Mouse (Mus musculus): ENCODE results near the gene Gmpr.

Gmpr gene

DNA sequence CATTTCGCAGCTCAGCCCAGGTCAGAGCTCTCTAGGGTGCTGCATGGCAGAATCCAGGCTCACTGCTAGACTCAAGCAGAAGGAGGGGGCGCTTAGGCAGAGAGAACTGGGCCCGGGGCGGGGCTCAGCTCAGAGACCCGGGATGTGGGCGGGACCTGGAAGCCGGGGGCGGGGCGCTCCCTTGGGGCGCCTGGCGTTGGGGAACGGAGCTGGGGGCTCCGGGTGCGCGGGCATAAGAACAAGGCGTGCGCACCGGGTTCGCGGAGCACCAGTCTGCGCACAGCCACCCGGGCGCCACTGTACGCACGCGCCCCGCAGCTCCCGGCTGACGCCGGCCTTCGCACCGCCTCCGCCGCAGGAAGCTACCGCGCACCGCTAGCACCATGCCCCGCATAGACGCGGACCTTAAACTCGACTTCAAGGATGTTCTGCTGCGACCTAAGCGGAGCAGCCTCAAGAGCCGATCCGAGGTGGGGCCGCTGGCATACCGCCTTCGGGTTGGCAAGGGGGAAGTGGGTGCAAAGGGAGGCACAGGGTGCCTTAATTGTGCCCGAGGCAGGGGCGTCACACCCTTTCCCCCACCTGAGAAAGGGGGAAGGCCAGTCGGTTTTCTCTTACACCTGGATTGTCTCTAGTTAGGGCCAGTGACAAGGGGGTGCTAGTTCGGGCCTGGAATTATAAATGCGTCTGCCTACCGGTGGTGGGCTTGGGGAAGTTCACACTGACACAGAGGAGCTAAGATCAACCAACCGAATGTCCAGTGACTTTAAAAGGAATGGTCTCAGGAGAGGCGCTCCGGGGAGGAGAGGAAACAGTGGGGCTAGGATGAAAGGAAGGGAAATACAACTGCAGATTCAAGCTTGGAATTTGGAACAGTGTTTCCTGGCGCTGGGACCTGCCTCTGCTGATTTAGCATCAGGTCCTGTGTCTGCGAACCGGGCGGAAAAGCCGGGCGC is at the start of gene Gmpr:
Gene Gmpr (plus strand): TSS at position 171 of the 956 bp plus-strand sequence.
- peak; percentile 86 for DNase-seq (ENCODE audit: low spot score)

DNA sequence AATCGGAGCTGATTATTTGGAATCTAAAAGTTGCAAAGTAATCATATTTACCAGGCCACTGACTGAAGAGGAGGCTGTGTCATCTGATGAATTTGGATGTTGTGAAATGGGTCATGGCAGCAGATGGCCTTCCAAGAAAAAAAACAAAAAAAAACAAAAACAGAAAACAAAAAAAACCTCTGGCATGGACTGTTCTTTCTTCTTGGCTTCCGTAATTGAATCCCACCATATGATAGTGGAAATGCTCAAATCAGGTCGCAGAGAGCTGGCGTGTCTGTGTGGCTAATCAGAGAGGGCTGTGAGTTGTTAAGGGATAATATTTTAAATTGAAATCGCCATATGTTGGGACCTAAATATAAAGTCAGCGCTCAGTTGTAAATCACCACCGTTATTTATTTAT is 49.8 kb upstream of the Gmpr start:
- no peak for DNase-seq (ENCODE audit: low spot score)

DNA sequence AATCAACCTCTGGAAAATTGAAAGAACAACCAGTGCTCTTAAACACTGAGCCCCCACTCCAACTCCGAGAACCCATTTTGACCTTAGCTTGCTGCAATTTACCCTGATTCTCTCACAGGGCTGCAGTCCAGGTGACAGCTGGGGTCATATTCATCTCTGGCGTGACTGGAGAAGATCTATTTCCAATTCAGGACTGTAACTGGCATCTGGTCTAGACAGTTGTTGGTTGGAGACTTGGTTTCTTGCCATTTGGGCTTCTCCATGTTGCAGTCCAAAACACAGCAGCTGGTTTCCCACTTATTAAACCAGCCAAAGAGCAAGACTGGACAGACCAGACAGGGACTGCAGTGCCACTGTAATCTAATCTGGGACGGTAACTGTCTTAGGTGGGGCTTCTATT is 47.1 kb upstream of the Gmpr start:
- DNase-seq (ENCODE audit: low spot score): no peak

DNA sequence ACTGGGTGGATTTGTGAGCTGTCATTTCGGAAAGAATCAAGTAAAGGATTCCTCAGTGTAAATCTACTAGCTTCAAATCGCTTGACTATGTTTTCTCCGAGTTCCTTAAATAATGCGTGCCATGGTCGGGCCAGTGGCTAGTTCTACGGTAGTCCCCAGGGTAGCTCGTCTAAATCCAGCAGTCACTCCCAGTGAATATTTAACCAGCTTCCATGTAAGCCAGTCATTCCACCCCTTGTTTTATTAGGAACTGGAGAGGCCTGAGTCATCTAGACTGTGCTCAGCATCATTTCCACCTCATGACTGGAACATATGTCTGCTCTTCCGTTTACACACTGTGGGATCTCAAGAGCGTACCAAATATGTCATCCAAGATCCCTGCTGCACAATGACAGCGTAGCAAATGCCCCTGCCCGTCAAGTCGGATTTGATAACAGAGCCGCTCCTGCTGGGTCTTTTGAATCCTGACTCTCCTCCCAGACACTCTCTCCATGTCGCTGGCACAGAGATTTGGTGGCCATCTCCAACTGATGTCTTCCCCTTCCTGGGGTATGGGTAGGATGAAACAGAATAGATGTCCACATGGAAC is 45.8 kb upstream of the Gmpr start:
- DNase-seq (ENCODE audit: low spot score): no peak

DNA sequence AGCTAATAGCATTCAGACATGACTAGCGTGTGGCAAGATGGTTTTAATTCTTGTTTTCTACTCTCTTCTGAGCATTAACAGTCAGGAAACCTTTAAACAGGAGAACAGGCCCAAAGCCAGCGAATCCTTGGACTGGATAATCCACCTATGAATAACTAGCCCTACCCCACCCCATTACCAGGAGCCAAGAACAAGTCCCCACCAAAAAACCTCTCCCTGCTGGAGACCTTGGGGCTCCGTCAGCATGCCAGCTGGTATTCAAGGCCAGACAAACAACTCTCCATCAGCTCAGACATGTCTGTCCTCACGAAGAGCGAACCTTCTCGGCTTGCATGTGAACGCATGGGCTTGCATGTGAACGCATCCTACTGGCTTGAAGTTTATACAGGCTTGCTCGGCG is 41.6 kb upstream of the Gmpr start:
- no peak for DNase-seq (ENCODE audit: low spot score)

DNA sequence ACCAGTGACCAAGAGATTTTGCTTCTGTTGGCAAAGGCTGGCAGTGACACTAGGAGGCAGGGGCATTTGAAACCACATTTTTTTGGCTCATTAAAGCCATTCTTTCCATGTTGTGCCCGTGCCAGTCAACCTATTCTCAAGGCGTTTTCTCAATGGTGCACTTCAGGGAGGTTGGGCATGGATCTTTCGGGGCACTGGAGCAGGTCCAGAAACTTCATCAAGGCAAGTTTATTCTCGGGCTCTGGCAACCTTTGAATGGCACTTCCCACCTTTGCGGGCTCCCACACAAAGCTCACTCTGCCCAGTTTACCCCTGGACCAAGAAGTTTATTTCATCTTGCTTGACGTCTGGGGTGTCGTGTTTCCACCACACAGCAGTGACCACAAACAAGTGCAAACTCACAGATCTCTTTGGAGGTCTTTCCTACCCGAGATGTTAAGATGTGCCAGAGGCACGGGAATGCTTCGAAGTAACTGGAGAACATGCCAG is 41.2 kb upstream of the Gmpr start:
- no peak for DNase-seq (ENCODE audit: low spot score)

DNA sequence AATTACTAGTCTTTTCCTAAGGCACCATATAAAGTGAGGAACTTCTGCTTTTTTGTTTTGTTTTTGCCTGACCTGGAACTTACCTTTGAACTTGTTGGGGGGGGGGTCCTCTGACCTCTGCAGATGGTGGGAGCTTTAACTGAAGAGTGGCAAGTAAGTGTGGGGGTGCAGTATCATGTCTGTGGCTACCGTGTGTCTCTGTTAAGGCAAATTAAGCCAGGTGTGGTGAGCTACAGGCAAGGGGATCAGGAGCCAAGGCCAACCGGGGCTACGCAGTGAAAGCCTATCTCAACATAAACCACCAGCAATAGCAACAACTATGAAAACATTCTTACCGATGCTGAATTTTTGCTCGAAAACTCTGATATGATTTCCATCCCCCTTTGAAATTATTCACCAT is 38.5 kb upstream of the Gmpr start:
- DNase-seq (ENCODE audit: low spot score): no peak

DNA sequence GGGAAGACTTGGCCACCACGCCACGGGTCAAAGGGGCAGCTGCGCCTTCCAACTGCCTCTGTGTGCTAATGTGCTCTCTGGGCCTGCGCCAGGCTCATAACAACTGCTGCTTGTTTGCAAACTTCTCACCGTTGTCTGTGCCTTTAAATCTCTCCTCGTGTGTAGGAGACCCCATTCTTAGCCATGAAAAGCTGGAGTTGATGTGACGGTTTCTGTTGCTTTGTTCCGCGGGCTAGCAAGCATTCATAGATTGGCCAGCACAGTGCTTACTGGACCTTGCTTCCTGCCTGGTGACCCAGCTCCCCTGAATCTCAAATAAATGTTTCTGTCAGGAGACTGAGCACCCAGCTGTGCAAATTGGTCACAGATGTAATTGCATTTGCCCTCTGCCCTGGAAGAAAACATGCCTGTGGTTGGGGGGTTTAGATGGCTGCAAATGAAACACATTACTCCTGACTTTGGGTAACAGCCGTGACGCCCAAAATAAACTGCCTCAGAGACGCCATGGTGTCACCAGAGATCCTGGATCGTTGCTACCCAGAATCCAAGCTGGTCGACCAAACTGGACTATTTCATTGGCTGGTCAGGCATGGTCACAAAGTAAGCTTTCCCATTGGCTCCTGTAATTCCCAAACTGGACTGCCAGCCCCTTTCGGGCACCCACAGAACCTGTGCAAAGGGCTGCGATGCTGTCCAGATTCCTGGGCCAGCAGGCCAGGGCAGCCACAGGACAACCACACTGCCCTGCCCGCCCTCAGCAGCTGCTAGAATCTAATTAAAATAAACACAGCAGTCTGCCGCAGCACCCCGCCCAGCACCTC is 37.6 kb upstream of the Gmpr start:
- no peak for DNase-seq (ENCODE audit: low spot score)

DNA sequence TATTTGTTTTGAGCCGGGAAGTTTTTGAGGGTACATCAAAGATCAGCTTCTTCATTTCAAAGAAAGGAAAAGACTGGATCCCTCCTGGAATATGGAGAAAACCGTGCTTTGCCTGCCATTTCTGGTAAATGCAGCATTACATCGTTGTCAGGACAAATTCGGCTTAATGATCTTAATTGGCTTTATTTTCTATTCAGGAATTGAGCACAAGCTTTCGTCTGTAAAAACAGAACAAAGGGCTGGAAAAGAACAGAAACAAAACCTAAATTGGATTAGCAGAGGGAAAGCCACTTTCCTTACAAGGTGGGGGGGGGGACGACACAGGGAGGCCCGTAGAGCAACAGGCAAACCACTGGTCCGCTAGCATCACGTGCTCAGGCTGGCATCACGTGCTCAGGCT is 33.9 kb upstream of the Gmpr start:
- no peak for DNase-seq (ENCODE audit: low spot score)

DNA sequence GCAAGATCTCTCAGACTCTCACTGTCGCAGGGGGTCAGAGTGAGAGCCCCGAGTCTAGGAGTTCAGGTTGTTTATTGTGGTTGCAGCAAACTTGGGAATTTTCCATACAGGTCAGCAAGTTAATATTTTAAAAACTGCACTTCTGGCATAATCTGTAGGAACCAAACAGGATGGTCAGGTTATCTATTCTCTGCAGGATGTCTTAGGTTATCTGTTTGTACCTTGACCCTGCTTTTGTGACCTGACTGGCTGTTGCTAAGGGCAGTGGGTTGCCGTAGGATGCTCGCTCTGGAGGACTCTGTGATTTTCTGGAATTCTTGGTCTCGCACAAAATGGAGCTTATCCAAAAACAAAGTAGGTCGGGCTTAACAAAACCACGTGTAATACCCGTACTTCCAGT is 31.9 kb upstream of the Gmpr start:
- no peak for DNase-seq (ENCODE audit: low spot score)

DNA sequence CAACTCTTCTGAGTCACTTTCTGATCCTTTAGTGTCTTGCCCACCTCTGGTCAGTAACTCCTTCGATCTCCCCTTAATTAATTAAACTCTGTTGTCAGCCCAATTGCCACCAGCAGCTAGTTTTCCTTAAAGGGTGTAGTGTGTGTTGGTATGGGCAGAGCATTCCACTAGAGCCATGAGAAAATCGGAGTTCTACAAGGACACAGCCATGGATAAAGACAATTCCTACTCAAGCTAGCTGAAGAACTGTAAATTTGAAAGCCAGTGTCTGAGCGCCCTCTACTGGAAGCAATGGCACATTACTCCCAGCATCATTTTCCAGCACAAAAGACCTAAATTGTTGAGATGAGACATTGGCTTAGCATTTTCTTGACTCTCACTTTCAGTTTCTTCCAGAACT is 30.1 kb upstream of the Gmpr start:
- DNase-seq (ENCODE audit: low spot score): peak; percentile 70

DNA sequence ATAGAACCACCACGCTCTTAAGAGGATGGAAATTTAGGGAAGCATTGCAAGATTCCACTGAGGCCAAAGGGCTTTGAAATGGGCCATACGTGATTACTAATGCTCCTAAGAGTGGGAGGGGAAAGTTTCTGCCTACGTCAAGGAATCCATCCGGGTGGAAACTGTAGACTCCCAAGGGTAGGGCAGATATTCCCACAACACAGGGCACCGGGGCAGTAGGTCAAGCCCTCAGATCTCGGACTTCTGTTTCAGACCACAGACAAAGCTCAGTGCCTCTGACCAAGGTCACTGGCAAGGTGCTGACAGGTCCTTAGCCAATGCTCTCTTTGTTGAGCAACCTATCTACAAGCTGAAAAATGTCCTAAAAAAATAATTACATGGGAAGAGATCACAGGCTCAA is 27.3 kb upstream of the Gmpr start:
- peak; percentile 26 for DNase-seq (ENCODE audit: low spot score)

DNA sequence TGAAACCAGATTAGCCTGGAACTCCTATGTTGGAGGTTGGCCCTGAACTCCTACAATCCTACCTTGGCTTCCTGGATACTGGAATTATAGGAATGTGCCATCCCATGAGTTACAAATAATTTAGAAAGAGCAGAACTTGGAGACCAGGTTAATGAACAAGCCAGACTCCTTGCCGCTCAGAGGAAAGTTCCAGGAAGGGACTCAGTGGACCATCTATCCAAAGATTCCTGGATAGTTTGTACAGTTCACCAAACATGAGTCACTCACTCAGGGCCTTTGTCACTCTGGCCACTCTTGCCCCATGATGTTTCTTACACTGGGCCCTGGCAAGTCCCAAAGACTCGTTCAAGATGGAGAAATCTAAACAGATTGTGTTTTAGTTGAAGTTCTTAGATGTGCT is 24.0 kb upstream of the Gmpr start:
- no peak for DNase-seq (ENCODE audit: low spot score)

DNA sequence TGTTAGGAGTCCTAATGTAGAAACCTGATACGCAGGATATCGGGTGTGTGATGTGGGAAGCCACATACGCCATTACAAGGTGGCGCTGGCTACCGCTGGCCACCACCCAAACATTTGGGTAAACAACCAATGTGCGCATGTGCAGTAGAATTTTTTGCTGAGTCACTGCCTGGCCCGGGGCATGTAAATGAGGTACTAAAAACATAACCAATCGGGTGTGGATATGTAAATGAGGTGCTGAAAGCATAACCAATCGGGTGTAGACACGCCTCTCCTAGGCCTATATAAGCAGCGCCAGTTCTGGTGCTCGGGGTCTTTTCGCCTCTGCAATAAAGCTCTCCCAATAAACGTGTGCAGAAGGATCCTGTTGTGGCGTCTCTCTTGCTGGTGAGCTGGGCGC is 23.3 kb upstream of the Gmpr start:
- DNase-seq (ENCODE audit: low spot score): peak; percentile 31

DNA sequence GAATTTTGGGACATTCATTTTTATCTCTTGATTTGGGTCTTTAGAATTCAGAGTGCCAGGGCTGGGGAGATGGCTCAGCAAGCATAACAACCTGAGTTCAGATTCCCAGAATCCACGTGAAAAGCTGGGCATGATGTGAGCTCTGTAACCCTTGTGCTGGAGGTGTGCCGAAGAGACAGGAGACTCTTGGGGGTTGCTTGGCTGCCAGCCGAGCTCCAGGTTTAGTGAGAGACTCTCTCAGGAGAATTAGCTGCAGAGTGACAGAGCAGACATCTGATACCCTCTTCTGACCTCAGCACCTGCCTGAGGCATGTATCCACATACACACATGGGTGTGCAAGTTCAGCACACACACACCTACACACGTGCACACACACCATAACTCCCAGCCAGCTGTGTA is 21.6 kb upstream of the Gmpr start:
- DNase-seq (ENCODE audit: low spot score): peak; percentile 38

DNA sequence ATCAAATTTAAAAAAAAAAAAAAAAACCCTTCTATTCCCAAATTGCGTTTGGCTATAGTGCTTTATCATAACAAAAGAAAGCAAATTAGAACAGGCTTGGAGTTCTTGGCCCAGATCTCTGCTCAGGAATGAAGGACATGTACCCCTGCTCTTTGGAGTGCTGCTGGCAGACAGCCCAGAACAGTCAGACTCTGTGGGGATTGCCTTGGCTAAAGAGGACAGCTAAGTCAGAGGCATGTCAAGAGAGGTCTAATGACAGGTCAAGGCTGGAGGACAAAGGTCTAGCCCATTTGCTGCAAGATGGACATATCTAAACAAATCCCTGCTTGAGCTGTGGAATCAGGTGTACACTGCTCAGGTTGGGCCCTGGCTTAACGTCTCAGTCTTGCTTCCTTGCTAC is 20.6 kb upstream of the Gmpr start:
- DNase-seq (ENCODE audit: low spot score): peak; percentile 75

DNA sequence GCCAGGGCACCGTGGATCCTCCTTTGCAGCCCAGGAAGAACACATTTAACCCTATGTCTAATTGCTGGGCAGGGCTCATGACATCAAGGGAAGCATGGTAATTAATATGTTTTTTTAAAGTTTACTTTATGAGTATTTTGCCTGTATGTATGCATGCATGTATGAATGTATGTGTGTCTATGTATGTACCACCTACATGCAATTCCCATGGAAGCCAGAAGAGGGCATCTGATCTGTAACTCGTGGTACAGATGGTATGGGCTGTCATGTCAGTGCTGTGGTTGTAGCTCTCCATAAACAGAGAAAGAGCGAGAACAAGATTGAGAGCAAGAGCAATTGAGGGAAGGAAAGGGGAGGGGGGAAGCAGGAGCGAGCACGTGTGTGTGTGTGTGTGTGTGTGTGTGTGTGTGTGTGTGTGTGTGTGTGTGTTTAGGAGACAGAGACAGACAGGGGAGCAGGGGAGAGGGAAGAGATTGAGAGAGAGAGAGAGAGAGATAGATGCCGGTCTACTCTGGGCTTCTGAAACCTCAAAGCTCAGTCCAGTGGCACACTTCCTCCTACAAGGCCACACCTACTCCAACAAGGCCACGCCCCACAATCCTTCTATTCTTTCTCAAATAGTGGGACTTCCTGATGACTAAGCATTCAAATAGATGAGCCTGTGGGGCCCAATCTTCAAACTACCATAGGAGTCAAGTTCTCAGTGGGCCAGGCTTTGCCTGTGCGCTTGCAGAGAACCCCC is 15.1 kb upstream of the Gmpr start:
- DNase-seq (ENCODE audit: low spot score): peak; percentile 35

DNA sequence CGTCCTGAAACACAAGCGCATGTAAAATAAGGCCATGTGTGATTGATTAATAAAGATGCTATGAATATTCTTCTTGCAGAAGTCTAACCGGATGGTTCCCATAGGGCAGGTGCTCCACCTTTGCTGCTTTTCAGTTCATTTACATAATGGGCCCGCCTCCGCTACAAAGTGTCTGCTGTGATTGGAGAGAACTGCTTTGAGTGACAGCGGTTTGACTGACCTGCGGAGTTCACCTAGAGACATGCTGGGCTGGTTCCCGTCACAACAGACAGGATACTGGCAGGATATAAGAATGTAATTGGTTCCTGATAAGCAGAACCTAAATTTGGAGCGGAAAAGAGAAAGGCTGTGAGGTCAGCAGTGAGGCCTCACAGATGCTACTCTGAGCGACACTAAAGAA is 13.4 kb upstream of the Gmpr start:
- DNase-seq (ENCODE audit: low spot score): peak; percentile 29

DNA sequence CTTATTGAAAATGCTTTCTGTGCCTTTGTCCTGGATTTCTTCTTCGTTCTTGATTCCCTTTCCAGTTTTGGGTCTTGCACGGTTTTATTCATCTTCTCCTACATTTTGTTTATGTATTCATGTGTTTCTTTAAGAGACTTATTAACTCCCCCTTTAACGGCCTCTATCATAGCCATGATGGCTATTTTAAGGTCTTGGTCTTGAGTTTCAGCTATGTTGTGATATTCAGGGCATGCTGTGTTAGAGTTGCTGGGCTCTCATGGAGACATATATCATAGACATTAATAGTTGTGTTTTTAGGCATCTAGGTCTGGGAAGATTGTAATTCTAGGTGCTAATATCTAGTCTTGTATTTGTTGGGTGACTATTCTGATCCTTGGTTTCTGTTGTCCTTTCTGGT is 8.6 kb upstream of the Gmpr start:
- no peak for DNase-seq (ENCODE audit: low spot score)

DNA sequence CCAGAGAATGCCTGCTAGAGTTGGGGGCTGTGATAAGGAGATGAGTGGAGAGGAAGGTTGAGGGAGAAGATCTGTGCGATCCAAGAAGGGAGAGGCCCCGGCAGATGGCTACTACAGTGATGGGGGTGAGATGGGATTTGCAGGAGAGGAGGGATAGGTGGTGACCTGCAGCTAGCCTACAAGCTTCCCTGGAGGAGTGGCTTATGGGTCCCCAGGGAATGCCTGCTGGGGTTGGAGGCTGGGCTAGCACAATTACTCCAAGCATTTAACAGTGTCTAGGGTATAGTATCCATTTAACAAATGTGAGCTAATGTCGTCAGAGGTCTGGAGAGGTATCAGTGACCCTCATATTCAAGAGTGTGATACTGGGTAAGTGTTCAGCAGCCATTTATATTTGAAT is 7.9 kb upstream of the Gmpr start:
- no peak for DNase-seq (ENCODE audit: low spot score)

DNA sequence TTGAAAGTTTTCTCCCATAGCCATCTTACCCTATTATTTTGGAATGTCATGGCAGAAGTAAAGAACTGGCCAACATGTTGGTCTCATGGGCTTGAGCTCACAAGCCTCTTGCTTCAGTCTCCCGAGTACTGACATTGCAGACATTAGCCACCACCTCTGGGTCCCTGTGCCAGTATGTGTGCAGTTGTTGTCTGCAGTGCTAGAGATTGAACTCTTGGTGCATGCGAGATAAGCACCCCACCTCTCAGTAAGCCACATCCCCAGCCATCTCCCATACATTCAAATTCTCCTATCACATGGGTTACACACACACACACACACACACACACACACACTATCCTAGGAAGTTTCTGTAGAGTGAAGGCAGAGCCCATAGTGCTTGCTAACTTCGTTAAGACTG is 7.3 kb upstream of the Gmpr start:
- DNase-seq (ENCODE audit: low spot score): peak; percentile 17

DNA sequence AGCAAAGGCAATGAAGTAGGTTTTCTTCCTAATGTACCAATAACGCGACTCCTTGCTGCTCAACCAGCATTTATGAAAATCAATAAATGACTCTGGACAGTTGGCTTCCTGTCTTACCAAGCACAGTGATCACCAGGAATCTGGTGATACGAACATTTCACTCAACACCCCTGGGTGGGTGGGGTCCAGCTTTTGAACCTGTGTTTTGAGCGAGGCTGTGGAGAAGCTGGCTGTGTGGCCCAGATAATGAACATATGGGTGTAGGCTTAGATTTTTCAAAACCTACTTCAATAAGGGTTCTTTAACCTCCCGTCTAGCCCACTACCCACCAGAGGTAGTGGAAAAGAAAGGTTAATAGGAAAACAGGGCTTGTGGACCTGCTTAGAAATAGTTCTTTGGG is 4.5 kb upstream of the Gmpr start:
- DNase-seq (ENCODE audit: low spot score): no peak

Data from testis, postnatal 10 days (tissue).